Mouse (Mus musculus) cortical plate, adult 2 months (tissue): ENCODE results near the gene Fsip1.

ENCODE experiments used
- CTCF ChIP-seq: fragments of 200-500 bp; IDR thresholded peaks from 2 replicates; pipeline ENCODE4 v1.5.1; 2011; ENCODE audit warnings: mild to moderate bottlenecking, control low read depth, low read length; ENCODE audit not compliant: insufficient read depth; ENCODE audit errors: extremely low read depth
- POLR2A ChIP-seq: fragments of 200-500 bp; IDR thresholded peaks from 2 replicates; pipeline ENCODE4 v1.6.1; 2011; ENCODE audit warnings: mild to moderate bottlenecking, low read length, control low read depth; ENCODE audit not compliant: insufficient read depth; ENCODE audit errors: extremely low read depth

GRCm38 (mm10) chr2:118102169-118102568 lies 154.6 kb downstream of the Fsip1 start:
- no peak for TF ChIP-seq CTCF
- TF ChIP-seq POLR2A: no peak
